Mouse (Mus musculus): ENCODE measurements at regions not wholly inside any gene's neighbourhood (a gene's known extent, or its start where the extent isn't known, plus 50 kb on each side); places are given as distances from the start of the nearest gene placed in this dataset.

- no peak for ATAC-seq (ENCODE audit: borderline replicate concordance, extremely low read depth, low FRiP score, low TSS enrichment)
- no peaks in the 10 kb centered on the region for H3K4me1 ChIP-seq
- H3K4me3 ChIP-seq, result no peak overlapping the region
- no peaks in the 10 kb centered on the region for H3K27me3 ChIP-seq
- H3K4me2 ChIP-seq, result no peak overlapping the region
- WGBS, result 37% methylated on average over 1 of the region's 1 CpGs
- H3K9me3 ChIP-seq, result no peaks in the 10 kb centered on the region
- H3K27ac ChIP-seq, result no peak overlapping the region
- no peak overlapping the region for H3K9ac ChIP-seq
- no peaks in the 10 kb centered on the region for H3K36me3 ChIP-seq
Observed at GRCm38 (mm10) chr15:56018141-56018540, 1459.3 kb downstream of the Slc22a22 start.

- ATAC-seq (ENCODE audit: borderline replicate concordance, extremely low read depth, low FRiP score, low TSS enrichment), result no peak
- Histone ChIP-seq H3K27me3 (no peaks in the 10 kb centered on the region), H3K27ac (no peak overlapping the region), H3K9ac (no peak overlapping the region), H3K4me3 (no peak overlapping the region), H3K9me3 (no peaks in the 10 kb centered on the region), H3K4me1 (no peaks in the 10 kb centered on the region), H3K4me2 (no peak overlapping the region), H3K36me3 (no peaks in the 10 kb centered on the region)
- 83% methylated on average over 1 of the region's 1 CpGs for WGBS
Observed at GRCm38 (mm10) chr15:56017561-56017960, 1459.9 kb downstream of the Slc22a22 start.

GRCm38 (mm10) chr15:56016070-56016469 is 1461.4 kb downstream of the Slc22a22 start:
- H3K4me3 ChIP-seq, result no peak overlapping the region
- H3K27me3 ChIP-seq, result no peaks in the 10 kb centered on the region
- H3K36me3 ChIP-seq, result no peaks in the 10 kb centered on the region
- no peak for ATAC-seq (ENCODE audit: borderline replicate concordance, extremely low read depth, low FRiP score, low TSS enrichment)
- H3K27ac ChIP-seq, result no peak overlapping the region
- no peak overlapping the region for H3K9ac ChIP-seq
- H3K4me1 ChIP-seq, result no peaks in the 10 kb centered on the region
- no peaks in the 10 kb centered on the region for H3K9me3 ChIP-seq
- 73% methylated on average over 1 of the region's 1 CpGs for WGBS
- no peak overlapping the region for H3K4me2 ChIP-seq

- WGBS, result 55% methylated on average over 8 of the region's 8 CpGs
- no peaks in the 10 kb centered on the region for H3K27me3 ChIP-seq
- H3K36me3 ChIP-seq, result no peaks in the 10 kb centered on the region
- no peaks in the 10 kb centered on the region for H3K9me3 ChIP-seq
- no peak overlapping the region for H3K4me2 ChIP-seq
- no peak overlapping the region for H3K9ac ChIP-seq
- no peak for ATAC-seq (ENCODE audit: borderline replicate concordance, extremely low read depth, low FRiP score, low TSS enrichment)
- no peaks in the 10 kb centered on the region for H3K4me1 ChIP-seq
- no peak overlapping the region for H3K4me3 ChIP-seq
- H3K27ac ChIP-seq, result no peak overlapping the region
Observed at GRCm38 (mm10) chr15:56014059-56014620, 1463.3 kb downstream of the Slc22a22 start.

GRCm38 (mm10) chr15:56008603-56009174 is 1468.7 kb downstream of the Slc22a22 start:
- ATAC-seq (ENCODE audit: borderline replicate concordance, extremely low read depth, low FRiP score, low TSS enrichment), result no peak
- no peak overlapping the region for H3K4me2 ChIP-seq
- no peaks in the 10 kb centered on the region for H3K36me3 ChIP-seq
- H3K4me3 ChIP-seq, result no peak overlapping the region
- no peaks in the 10 kb centered on the region for H3K4me1 ChIP-seq
- no peaks in the 10 kb centered on the region for H3K9me3 ChIP-seq
- no peak overlapping the region for H3K27ac ChIP-seq
- WGBS, result 79% methylated on average over 5 of the region's 5 CpGs
- no peaks in the 10 kb centered on the region for H3K27me3 ChIP-seq
- H3K9ac ChIP-seq, result no peak overlapping the region

GRCm38 (mm10) chr15:56007376-56007775 is 1470.0 kb downstream of the Slc22a22 start:
- no peak overlapping the region for H3K9ac ChIP-seq
- H3K4me1 ChIP-seq, result no peaks in the 10 kb centered on the region
- no peaks in the 10 kb centered on the region for H3K27me3 ChIP-seq
- H3K36me3 ChIP-seq, result no peaks in the 10 kb centered on the region
- no peak for ATAC-seq (ENCODE audit: borderline replicate concordance, extremely low read depth, low FRiP score, low TSS enrichment)
- H3K27ac ChIP-seq, result no peak overlapping the region
- H3K9me3 ChIP-seq, result no peaks in the 10 kb centered on the region
- whole genome bisulfite sequencing, result 78% methylated on average over 3 of the region's 3 CpGs
- H3K4me3 ChIP-seq, result no peak overlapping the region
- H3K4me2 ChIP-seq, result no peak overlapping the region

- no peak overlapping the region for H3K4me2 ChIP-seq
- H3K4me1 ChIP-seq, result no peaks in the 10 kb centered on the region
- H3K9ac ChIP-seq, result no peak overlapping the region
- H3K4me3 ChIP-seq, result no peak overlapping the region
- no peak for ATAC-seq (ENCODE audit: borderline replicate concordance, extremely low read depth, low FRiP score, low TSS enrichment)
- no peaks in the 10 kb centered on the region for H3K27me3 ChIP-seq
- no peaks in the 10 kb centered on the region for H3K36me3 ChIP-seq
- no peaks in the 10 kb centered on the region for H3K9me3 ChIP-seq
- WGBS, result 77% methylated on average over 8 of the region's 8 CpGs
- H3K27ac ChIP-seq, result no peak overlapping the region
Observed at GRCm38 (mm10) chr15:56005361-56005760, 1472.1 kb downstream of the Slc22a22 start.

- H3K27me3 ChIP-seq, result no peaks in the 10 kb centered on the region
- H3K27ac ChIP-seq, result no peak overlapping the region
- H3K9me3 ChIP-seq, result no peaks in the 10 kb centered on the region
- no peak overlapping the region for H3K4me2 ChIP-seq
- 87% methylated on average over 3 of the region's 3 CpGs for WGBS
- H3K9ac ChIP-seq, result no peak overlapping the region
- no peaks in the 10 kb centered on the region for H3K4me1 ChIP-seq
- H3K4me3 ChIP-seq, result no peak overlapping the region
- no peak for ATAC-seq (ENCODE audit: borderline replicate concordance, extremely low read depth, low FRiP score, low TSS enrichment)
- H3K36me3 ChIP-seq, result no peaks in the 10 kb centered on the region
Observed at GRCm38 (mm10) chr15:56003921-56004320, 1473.5 kb downstream of the Slc22a22 start.

GRCm38 (mm10) chr15:55999605-56000004 is 1477.8 kb downstream of the Slc22a22 start:
- Histone ChIP-seq H3K36me3 (no peaks in the 10 kb centered on the region), H3K4me1 (no peaks in the 10 kb centered on the region), H3K9me3 (no peaks in the 10 kb centered on the region), H3K4me3 (no peak overlapping the region), H3K9ac (no peak overlapping the region), H3K27ac (no peak overlapping the region), H3K4me2 (no peak overlapping the region), H3K27me3 (no peaks in the 10 kb centered on the region)
- ATAC-seq (ENCODE audit: borderline replicate concordance, extremely low read depth, low FRiP score, low TSS enrichment), result no peak
- 85% methylated on average over 4 of the region's 4 CpGs for WGBS

GRCm38 (mm10) chr15:55997977-55998376 is 1479.4 kb downstream of the Slc22a22 start:
- Histone ChIP-seq H3K4me3 (no peak overlapping the region), H3K9ac (no peak overlapping the region), H3K4me1 (no peaks in the 10 kb centered on the region), H3K4me2 (no peak overlapping the region), H3K27me3 (no peaks in the 10 kb centered on the region), H3K9me3 (no peaks in the 10 kb centered on the region), H3K27ac (no peak overlapping the region), H3K36me3 (no peaks in the 10 kb centered on the region)
- WGBS, result 78% methylated on average over 4 of the region's 4 CpGs
- no peak for ATAC-seq (ENCODE audit: borderline replicate concordance, extremely low read depth, low FRiP score, low TSS enrichment)

GRCm38 (mm10) chr15:55994680-55995079 is 1482.7 kb downstream of the Slc22a22 start:
- ATAC-seq (ENCODE audit: borderline replicate concordance, extremely low read depth, low FRiP score, low TSS enrichment), result no peak
- no peak overlapping the region for H3K9ac ChIP-seq
- no peak overlapping the region for H3K27ac ChIP-seq
- no peak overlapping the region for H3K4me3 ChIP-seq
- no peaks in the 10 kb centered on the region for H3K36me3 ChIP-seq
- H3K4me1 ChIP-seq, result no peaks in the 10 kb centered on the region
- H3K4me2 ChIP-seq, result no peak overlapping the region
- no peaks in the 10 kb centered on the region for H3K9me3 ChIP-seq
- H3K27me3 ChIP-seq, result no peaks in the 10 kb centered on the region
- 74% methylated on average over 3 of the region's 3 CpGs for WGBS

- Histone ChIP-seq H3K4me3 (no peak overlapping the region), H3K27ac (no peak overlapping the region), H3K4me2 (no peak overlapping the region), H3K27me3 (no peaks in the 10 kb centered on the region), H3K9me3 (no peaks in the 10 kb centered on the region), H3K4me1 (no peaks in the 10 kb centered on the region), H3K36me3 (no peaks in the 10 kb centered on the region), H3K9ac (no peak overlapping the region)
- 76% methylated on average over 14 of the region's 14 CpGs for WGBS
- ATAC-seq (ENCODE audit: borderline replicate concordance, extremely low read depth, low FRiP score, low TSS enrichment), result no peak
Observed at GRCm38 (mm10) chr15:55975843-55976242, 1501.6 kb downstream of the Slc22a22 start.

- no peak overlapping the region for H3K27ac ChIP-seq
- 14% methylated on average over 2 of the region's 2 CpGs for WGBS
- no peaks in the 10 kb centered on the region for H3K36me3 ChIP-seq
- H3K9ac ChIP-seq, result no peak overlapping the region
- ATAC-seq (ENCODE audit: borderline replicate concordance, extremely low read depth, low FRiP score, low TSS enrichment), result no peak
- no peak overlapping the region for H3K4me2 ChIP-seq
- H3K27me3 ChIP-seq, result no peaks in the 10 kb centered on the region
- H3K4me3 ChIP-seq, result no peak overlapping the region
- H3K9me3 ChIP-seq, result no peaks in the 10 kb centered on the region
- peaks cover 3% of the 10 kb centered on the region; the same call in 1 of the 2 replicates for H3K4me1 ChIP-seq
Observed at GRCm38 (mm10) chr15:55966780-55967179, 1510.6 kb downstream of the Slc22a22 start.
